Mouse (Mus musculus) lung, postnatal 4 days (tissue): ENCODE data around the gene Ccdc105.

Experiments
- DNase-seq, 2 experiments: peaks; one replicate each; pipeline ENCODE4 v3.0.0; 2021

Gene Ccdc105

GRCm38 (mm10) chr10:78752452-78753191, at the start of gene Ccdc105:
Ccdc105 (minus strand) TSS chr10:78753065.
- DNase-seq, result peak; percentile 46 to 77

DNA sequence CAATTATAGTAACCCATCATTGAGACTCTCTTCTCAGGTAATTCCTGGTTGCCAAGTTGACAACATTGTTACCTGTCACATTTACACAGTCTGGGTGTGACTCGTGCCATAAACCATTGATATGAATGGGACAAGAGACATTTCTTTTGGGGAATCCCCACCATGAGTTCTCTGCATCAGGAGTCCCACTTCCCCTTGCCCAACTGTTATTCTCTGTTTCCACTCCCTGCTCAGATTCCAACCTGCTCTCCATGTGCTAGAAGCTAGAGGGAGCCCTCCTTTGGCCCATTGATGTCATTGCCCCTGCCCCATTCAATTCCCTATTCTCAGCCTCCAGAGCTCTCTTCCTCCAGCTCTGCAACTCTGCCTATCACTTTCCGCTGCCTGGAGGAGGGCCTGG, 48.6 kb upstream of the Ccdc105 start:
- DNase-seq, result no peak

DNA sequence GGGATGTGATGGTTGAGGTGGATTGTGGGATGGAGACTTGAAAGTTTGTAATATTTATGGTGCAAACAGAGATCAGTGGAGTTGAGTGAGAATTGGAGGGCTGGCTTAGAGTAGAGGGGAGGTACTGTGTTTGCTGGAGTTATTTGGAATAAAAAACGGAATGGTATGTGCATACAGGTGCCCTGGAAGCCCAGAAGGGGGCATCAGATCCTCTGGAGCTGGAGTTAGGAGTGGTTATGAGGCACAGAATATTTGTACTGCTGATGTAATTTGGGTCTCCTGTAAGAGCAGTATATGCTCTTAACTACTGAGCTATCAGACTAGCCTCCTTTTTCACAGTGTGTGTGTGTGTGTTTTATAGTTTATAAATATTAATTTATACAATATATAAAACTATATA, 37.7 kb upstream of the Ccdc105 start:
- no peak for DNase-seq

DNA sequence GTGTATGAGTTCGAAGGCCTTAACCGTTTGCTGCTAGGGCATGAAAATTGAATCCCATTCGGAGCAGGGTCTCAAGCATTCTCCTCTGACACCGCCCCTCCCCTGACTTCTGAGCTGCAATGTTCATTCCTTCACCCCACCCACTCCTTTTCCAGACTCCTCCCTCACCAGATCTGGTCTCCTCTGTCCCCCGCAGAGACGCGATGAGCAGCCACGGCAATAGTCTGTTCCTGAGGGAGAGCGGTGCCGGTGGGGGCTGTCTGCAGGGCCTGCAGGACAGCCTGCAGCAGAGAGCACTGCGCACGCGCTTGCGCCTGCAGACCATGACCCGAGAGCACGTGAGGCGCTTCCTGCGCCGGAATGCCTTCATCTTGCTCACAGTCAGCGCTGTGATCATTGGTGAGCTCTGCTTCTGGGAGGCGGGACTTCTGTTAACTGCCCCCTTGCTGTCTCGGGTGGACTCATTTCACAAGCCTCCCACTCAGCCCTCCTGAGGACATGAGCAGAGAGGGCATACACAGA, 34.8 kb upstream of the Ccdc105 start:
- DNase-seq, result peak; percentile 64 to 86

- DNase-seq, result peak; percentile 23 to 30
These were observed 27.3 kb upstream of the Ccdc105 start, which contains the start of gene Slc1a6 for GRCm38 (mm10) chr10:78779981-78780651. Slc1a6 (plus strand) TSS chr10:78780496.

DNA sequence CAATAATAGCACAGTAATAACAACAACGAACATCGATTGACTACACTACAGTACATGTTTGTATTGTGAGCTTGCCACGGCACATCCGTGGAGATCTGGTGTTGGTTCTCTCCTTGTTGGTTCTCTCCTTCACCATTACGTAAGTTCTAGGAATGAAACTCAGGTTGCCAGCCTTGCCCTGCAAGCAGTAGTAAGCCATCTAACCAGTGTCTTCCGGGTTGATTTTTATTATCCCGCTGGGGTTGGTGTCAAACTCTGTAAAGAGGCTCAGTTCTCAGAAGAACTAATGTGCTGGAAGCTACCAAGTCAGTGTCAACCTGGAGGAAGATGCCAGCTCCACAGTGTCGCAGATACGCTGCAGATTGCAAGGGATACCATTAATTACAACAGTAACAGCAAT, 26.7 kb upstream of the Ccdc105 start:
- DNase-seq, result no peak

GRCm38 (mm10) chr10:78775830-78776229, 23.0 kb upstream of the Ccdc105 start:
- no peak for DNase-seq

DNA sequence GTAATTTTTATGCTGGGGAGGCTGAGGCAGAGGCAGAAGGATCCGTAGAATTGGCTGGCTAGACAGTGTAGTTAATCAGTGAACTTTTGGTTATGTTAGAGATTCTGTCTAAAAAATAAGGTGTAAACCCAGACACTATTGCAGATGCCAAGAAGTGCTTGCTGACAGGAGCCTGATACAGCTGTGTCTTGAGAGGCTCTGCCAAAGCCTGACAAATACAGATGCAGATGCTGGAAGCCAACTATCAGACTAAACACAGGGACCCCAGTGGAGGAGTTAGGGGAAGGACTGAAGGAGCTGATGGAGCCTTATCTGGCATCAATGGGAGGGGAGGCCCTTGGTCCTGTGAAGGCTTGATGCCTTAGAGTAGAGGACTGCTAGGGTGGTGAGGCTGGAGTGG, 12.7 kb upstream of the Ccdc105 start:
- no peak for DNase-seq

DNA sequence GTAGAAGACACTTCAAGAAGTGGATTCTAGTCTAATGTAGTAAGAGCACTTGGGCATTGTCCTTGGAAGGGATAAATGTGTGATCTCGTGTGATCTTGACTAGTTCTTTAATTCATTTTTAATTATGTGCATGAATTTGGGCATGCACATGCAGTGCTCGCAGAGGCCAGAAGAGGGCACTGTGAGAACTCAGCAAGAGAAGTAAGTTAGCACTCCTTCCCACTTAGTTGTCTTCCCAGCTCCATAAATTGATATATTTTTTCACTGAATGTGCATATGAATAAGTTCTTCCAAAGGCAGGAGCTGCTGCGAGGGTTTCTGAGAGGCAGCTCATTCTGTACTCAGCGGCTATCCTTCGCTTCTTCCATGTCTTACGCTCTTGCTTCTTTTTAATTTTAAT, 3.2 kb upstream of the Ccdc105 start:
- DNase-seq, result peak; percentile 66 to 72

DNA sequence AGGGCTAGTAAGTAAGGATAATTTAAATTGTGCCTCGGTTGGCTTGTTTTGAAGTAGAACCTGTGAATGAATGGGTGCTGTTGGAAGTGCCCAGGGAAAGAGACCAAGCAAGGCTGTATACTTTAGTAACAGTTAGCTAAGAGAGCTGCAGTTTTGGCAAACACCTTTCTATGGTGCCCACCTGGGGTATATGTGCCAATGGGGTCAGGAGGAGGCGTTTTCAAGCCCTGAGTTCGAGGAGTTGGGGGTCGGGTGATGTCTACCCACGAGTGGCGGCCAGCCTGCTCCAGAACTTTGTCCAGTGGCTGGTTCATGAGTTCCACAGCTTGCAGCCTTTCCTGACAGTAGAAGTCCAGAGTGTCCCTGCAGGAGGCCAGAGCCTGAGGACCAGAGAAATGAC, 3.9 kb downstream of the Ccdc105 start:
- no peak for DNase-seq

- no peak for DNase-seq
These were observed 4.7 kb downstream of the Ccdc105 start for GRCm38 (mm10) chr10:78748161-78748560.

DNA sequence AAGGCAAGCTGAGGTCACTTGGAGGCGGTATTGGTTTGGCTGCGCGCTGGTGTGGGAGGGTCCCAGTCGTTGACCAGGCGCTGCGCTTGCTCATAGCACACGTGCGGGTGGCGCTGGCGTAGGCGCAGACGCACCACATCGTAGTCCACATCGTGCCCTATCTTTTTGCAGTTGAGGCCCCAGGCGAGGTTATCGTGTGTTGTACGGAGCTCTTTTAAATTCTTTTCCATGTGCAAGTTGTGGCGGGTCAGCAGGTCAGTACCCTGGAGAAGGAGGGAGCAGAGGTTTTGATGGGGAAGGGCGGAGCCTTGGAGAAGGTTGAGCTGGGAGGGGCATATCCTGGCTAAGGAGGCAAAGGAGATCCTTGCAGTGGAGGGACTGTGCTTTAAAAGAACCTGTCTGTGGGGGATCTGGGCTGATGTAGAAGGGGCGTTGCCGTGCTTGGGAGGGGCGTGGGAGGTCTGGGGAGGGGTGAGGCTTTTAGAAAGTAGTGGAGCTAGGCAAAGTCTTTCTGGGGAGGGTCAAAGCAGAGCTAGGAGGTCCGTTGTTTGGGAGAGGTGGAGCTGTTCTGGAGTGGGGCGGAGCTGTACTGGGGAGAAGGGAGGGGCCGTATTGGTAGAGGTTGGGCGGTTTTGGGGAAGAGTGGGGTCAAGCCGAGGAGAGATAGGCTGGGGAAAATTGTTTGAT, 5.7 kb downstream of the Ccdc105 start:
- DNase-seq, result peak in 1 of 2 experiments; percentile 6

GRCm38 (mm10) chr10:78745453-78746232, 7.2 kb downstream of the Ccdc105 start:
- no peak for DNase-seq

- DNase-seq, result no peak
These were observed 9.1 kb downstream of the Ccdc105 start for GRCm38 (mm10) chr10:78743721-78744120.

DNA sequence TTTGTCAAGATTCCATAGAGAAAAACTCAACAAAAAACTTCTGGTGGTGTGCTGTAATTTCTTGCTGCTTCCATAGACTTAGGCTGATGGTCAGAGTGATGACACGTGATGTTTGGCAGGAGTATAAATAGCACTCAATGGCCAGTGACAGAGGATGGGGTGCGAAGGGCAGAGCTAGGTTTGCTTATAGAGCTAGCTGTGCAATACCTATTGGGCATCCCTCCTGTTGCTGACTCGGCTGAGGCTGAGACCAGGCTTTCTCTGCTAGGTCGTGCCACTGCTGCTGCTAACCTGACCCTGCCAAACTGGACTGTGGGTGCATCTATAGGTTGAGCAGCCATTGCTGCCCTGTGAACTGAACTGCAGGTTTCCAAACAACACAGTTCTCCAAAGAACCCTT, 13.0 kb downstream of the Ccdc105 start:
- DNase-seq, result no peak

DNA sequence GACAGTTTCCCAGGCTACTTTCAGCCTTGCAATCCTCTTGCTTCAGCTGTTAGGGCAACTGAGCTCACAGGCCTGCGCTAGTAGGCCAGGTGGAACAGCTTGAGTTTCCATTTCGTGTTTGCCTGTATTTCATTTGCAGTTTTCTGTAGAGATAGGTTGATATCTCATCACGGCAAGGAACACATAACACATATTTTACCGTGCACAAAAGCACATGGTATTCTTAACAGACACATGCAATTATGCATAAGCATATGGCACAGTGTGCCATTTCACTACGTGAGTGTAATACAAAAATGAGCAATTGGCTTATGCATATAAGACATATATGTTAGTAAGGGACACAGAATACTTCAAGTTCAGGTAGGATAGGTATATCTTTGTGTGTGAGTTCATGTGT, 25.0 kb downstream of the Ccdc105 start:
- no peak for DNase-seq

DNA sequence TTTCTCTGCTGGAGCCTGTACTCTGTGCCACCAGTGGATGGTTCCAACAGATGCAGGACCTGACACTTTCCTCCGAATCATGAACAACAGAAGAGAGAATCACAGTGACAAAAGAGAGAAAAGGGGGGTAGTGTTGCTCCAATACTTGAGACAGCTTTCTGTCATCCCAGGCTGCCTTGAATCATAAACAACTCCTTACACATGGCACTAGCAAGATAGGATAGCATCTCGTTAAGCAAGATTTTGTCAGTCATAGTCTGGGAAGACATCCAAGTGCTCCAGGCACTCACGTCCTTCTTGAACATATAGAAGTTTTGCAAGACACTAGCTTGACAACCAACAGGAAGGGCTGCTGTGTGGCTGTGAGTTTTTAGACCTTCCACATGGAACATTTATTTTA, 25.8 kb downstream of the Ccdc105 start:
- peak in 1 of 2 experiments; percentile 12 for DNase-seq

GRCm38 (mm10) chr10:78723416-78723815, 29.4 kb downstream of the Ccdc105 start:
- DNase-seq, result no peak

- DNase-seq, result no peak
These were observed 30.2 kb downstream of the Ccdc105 start for GRCm38 (mm10) chr10:78722654-78723053.

- DNase-seq, result peak in 1 of 2 experiments; percentile 65
These were observed 30.8 kb downstream of the Ccdc105 start for GRCm38 (mm10) chr10:78722036-78722435.

- no peak for DNase-seq
These were observed 34.8 kb downstream of the Ccdc105 start, which contains the start of gene Casp14 for GRCm38 (mm10) chr10:78718056-78718455. Casp14 (minus strand) TSS chr10:78718294.

DNA sequence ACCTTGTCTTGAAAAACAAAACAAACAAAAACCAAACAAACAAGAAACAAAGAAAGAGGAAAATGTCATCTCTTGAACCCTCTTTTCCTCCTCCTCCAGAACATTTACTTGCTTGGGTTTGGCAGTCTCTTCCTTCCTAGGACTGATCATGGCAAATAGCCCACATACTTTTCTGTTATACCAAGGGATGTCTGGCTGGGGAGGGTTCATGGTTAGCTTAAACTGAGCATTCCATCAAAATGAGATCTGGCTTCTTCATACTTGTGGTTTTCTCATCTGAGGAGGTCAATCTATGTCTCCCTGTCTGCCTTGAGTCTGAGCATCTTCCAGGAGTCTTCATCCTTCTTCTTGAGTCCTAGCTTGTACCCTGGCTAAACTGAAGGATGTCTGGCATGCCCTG, 36.6 kb downstream of the Ccdc105 start:
- no peak for DNase-seq

DNA sequence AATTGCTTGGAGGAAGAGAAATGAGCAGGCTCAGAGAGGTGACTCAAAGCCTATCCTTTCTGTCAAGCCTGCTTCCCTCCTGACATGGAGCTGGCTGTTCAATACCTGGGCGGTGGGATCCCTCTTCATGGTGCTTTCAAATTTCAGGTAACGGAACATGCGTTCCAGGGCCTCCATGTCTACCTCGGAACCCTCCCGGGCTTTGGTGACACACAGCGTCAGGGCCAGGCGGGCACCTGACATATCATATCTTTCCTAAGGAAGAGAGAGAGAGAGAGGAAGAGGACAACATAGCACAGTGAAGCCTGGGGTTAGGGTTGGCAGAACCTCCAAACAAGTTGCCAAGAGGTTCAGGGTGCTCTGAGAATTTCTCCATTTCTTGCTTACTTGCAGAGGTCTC, 37.7 kb downstream of the Ccdc105 start:
- DNase-seq, result no peak
